Mouse (Mus musculus): ENCODE measurements around the gene Ksr2. TPM values are rescaled to one million over a fixed set of nuclear protein-coding genes. Genes with fewer than 3 reads are reported as not detected.

The Ksr2 gene
- polyA plus RNA-seq, 1 experiment from 2014 or later: 0.81 TPM

GRCm38 (mm10) chr5:117492933-117493863 lies 79.4 kb downstream of the Ksr2 start:
- no peak overlapping the region for H3K27ac ChIP-seq (replicated peaks; ENCODE audit: low read depth, low read length)
- no peaks in the 10 kb centered on the region for H3K9me3 ChIP-seq (ENCODE audit: control insufficient read depth, low read length)
- peaks cover 10% of the 10 kb centered on the region for H3K4me1 ChIP-seq (ENCODE audit: control insufficient read depth, insufficient read depth, low read length)
- H3K36me3 ChIP-seq (ENCODE audit: control insufficient read depth, insufficient read depth, low read length): no peaks in the 10 kb centered on the region
- H3K27me3 ChIP-seq (replicated peaks; ENCODE audit: control insufficient read depth, insufficient read depth, low read length): no peaks in the 10 kb centered on the region
- ATAC-seq (ENCODE audit: low read depth): peak; percentile 70
- DNase-seq (ENCODE audit: low spot score): peak; percentile 58
- H3K4me2 ChIP-seq (ENCODE audit: low read depth, low read length): peak overlapping the region; percentile 45
- WGBS: 16% methylated on average over 27 of the region's 31 CpGs
- H3K9ac ChIP-seq (ENCODE audit: low read depth, low read length): peak overlapping the region; percentile 40; the same call in 1 of the 2 replicates
- peak overlapping the region; percentile 15; the same call in 1 of the 2 replicates for H3K4me3 ChIP-seq (ENCODE audit: low read depth, low read length)

GRCm38 (mm10) chr5:117493947-117494346 lies 80.1 kb downstream of the Ksr2 start:
- no peaks in the 10 kb centered on the region for H3K27me3 ChIP-seq (replicated peaks; ENCODE audit: control insufficient read depth, insufficient read depth, low read length)
- H3K9me3 ChIP-seq (ENCODE audit: control insufficient read depth, low read length): no peaks in the 10 kb centered on the region
- peak; percentile 83 for DNase-seq (ENCODE audit: low spot score)
- peak overlapping the region; percentile 15; the same call in 1 of the 2 replicates for H3K4me3 ChIP-seq (ENCODE audit: low read depth, low read length)
- H3K4me2 ChIP-seq (ENCODE audit: low read depth, low read length): peak overlapping the region; percentile 45
- WGBS: 14% methylated on average over 7 of the region's 7 CpGs
- peaks cover 10% of the 10 kb centered on the region for H3K4me1 ChIP-seq (ENCODE audit: control insufficient read depth, insufficient read depth, low read length)
- peak; percentile 48 for ATAC-seq (ENCODE audit: low read depth)
- H3K36me3 ChIP-seq (ENCODE audit: control insufficient read depth, insufficient read depth, low read length): no peaks in the 10 kb centered on the region
- no peak overlapping the region for H3K27ac ChIP-seq (replicated peaks; ENCODE audit: low read depth, low read length)
- H3K9ac ChIP-seq (ENCODE audit: low read depth, low read length): no peak overlapping the region; the same call in 1 of the 2 replicates

- Histone ChIP-seq H3K4me1 (ENCODE audit: control insufficient read depth, insufficient read depth, low read length) (peaks cover 10% of the 10 kb centered on the region), H3K9me3 (ENCODE audit: control insufficient read depth, low read length) (no peaks in the 10 kb centered on the region), H3K9ac (ENCODE audit: low read depth, low read length) (no peak overlapping the region), H3K27ac (replicated peaks; ENCODE audit: low read depth, low read length) (no peak overlapping the region), H3K27me3 (replicated peaks; ENCODE audit: control insufficient read depth, insufficient read depth, low read length) (no peaks in the 10 kb centered on the region), H3K4me2 (ENCODE audit: low read depth, low read length) (no peak overlapping the region), H3K4me3 (ENCODE audit: low read depth, low read length) (no peak overlapping the region), H3K36me3 (ENCODE audit: control insufficient read depth, insufficient read depth, low read length) (no peaks in the 10 kb centered on the region)
- DNase-seq (ENCODE audit: low spot score): no peak
- ATAC-seq (ENCODE audit: low read depth): no peak
- 60% methylated on average over 21 of the region's 21 CpGs for WGBS
These were observed 83.3 kb downstream of the Ksr2 start for GRCm38 (mm10) chr5:117497084-117497483.

- no peaks in the 10 kb centered on the region for H3K36me3 ChIP-seq (ENCODE audit: control insufficient read depth, insufficient read depth, low read length)
- H3K9ac ChIP-seq (ENCODE audit: low read depth, low read length): no peak overlapping the region
- WGBS: 83% methylated on average over 5 of the region's 5 CpGs
- DNase-seq (ENCODE audit: low spot score) (no peak), ATAC-seq (ENCODE audit: low read depth) (no peak)
- no peaks in the 10 kb centered on the region for H3K4me1 ChIP-seq (ENCODE audit: control insufficient read depth, insufficient read depth, low read length)
- H3K27ac ChIP-seq (replicated peaks; ENCODE audit: low read depth, low read length): no peak overlapping the region
- no peak overlapping the region for H3K4me2 ChIP-seq (ENCODE audit: low read depth, low read length)
- H3K9me3 ChIP-seq (ENCODE audit: control insufficient read depth, low read length): no peaks in the 10 kb centered on the region
- no peak overlapping the region for H3K4me3 ChIP-seq (ENCODE audit: low read depth, low read length)
- no peaks in the 10 kb centered on the region for H3K27me3 ChIP-seq (replicated peaks; ENCODE audit: control insufficient read depth, insufficient read depth, low read length)
These were observed 88.8 kb downstream of the Ksr2 start for GRCm38 (mm10) chr5:117502611-117503010.

GRCm38 (mm10) chr5:117504431-117504830 lies 90.6 kb downstream of the Ksr2 start:
- H3K9me3 ChIP-seq (ENCODE audit: control insufficient read depth, low read length): no peaks in the 10 kb centered on the region
- ATAC-seq (ENCODE audit: low read depth) (no peak), DNase-seq (ENCODE audit: low spot score) (no peak)
- H3K9ac ChIP-seq (ENCODE audit: low read depth, low read length): no peak overlapping the region
- no peaks in the 10 kb centered on the region for H3K36me3 ChIP-seq (ENCODE audit: control insufficient read depth, insufficient read depth, low read length)
- H3K4me3 ChIP-seq (ENCODE audit: low read depth, low read length): no peak overlapping the region
- H3K4me1 ChIP-seq (ENCODE audit: control insufficient read depth, insufficient read depth, low read length): no peaks in the 10 kb centered on the region
- H3K27me3 ChIP-seq (replicated peaks; ENCODE audit: control insufficient read depth, insufficient read depth, low read length): no peaks in the 10 kb centered on the region
- H3K4me2 ChIP-seq (ENCODE audit: low read depth, low read length): no peak overlapping the region
- H3K27ac ChIP-seq (replicated peaks; ENCODE audit: low read depth, low read length): no peak overlapping the region
- WGBS: 82% methylated on average over 5 of the region's 5 CpGs

- H3K9ac ChIP-seq (ENCODE audit: low read depth, low read length): no peak overlapping the region
- peak; percentile 20 for DNase-seq (ENCODE audit: low spot score)
- H3K4me1 ChIP-seq (ENCODE audit: control insufficient read depth, insufficient read depth, low read length): no peaks in the 10 kb centered on the region
- no peak overlapping the region for H3K27ac ChIP-seq (replicated peaks; ENCODE audit: low read depth, low read length)
- no peak overlapping the region for H3K4me3 ChIP-seq (ENCODE audit: low read depth, low read length)
- ATAC-seq (ENCODE audit: low read depth): no peak
- WGBS: 66% methylated on average over 10 of the region's 10 CpGs
- H3K27me3 ChIP-seq (replicated peaks; ENCODE audit: control insufficient read depth, insufficient read depth, low read length): no peaks in the 10 kb centered on the region
- H3K9me3 ChIP-seq (ENCODE audit: control insufficient read depth, low read length): no peaks in the 10 kb centered on the region
- no peak overlapping the region for H3K4me2 ChIP-seq (ENCODE audit: low read depth, low read length)
- H3K36me3 ChIP-seq (ENCODE audit: control insufficient read depth, insufficient read depth, low read length): no peaks in the 10 kb centered on the region
These were observed 91.4 kb downstream of the Ksr2 start for GRCm38 (mm10) chr5:117505204-117505603.

GRCm38 (mm10) chr5:117505769-117506168 lies 92.0 kb downstream of the Ksr2 start:
- ATAC-seq (ENCODE audit: low read depth): no peak
- WGBS: 72% methylated on average over 7 of the region's 7 CpGs
- Histone ChIP-seq H3K27ac (replicated peaks; ENCODE audit: low read depth, low read length) (no peak overlapping the region), H3K4me1 (ENCODE audit: control insufficient read depth, insufficient read depth, low read length) (no peaks in the 10 kb centered on the region), H3K36me3 (ENCODE audit: control insufficient read depth, insufficient read depth, low read length) (no peaks in the 10 kb centered on the region), H3K9ac (ENCODE audit: low read depth, low read length) (no peak overlapping the region), H3K4me2 (ENCODE audit: low read depth, low read length) (no peak overlapping the region), H3K9me3 (ENCODE audit: control insufficient read depth, low read length) (no peaks in the 10 kb centered on the region), H3K4me3 (ENCODE audit: low read depth, low read length) (no peak overlapping the region), H3K27me3 (replicated peaks; ENCODE audit: control insufficient read depth, insufficient read depth, low read length) (no peaks in the 10 kb centered on the region)
- DNase-seq (ENCODE audit: low spot score): no peak

GRCm38 (mm10) chr5:117506406-117506805 lies 92.6 kb downstream of the Ksr2 start:
- no peaks in the 10 kb centered on the region for H3K36me3 ChIP-seq (ENCODE audit: control insufficient read depth, insufficient read depth, low read length)
- DNase-seq (ENCODE audit: low spot score): no peak
- no peak overlapping the region for H3K27ac ChIP-seq (replicated peaks; ENCODE audit: low read depth, low read length)
- no peak overlapping the region for H3K9ac ChIP-seq (ENCODE audit: low read depth, low read length)
- no peaks in the 10 kb centered on the region for H3K27me3 ChIP-seq (replicated peaks; ENCODE audit: control insufficient read depth, insufficient read depth, low read length)
- ATAC-seq (ENCODE audit: low read depth): no peak
- no peak overlapping the region for H3K4me3 ChIP-seq (ENCODE audit: low read depth, low read length)
- no peaks in the 10 kb centered on the region for H3K4me1 ChIP-seq (ENCODE audit: control insufficient read depth, insufficient read depth, low read length)
- WGBS: 39% methylated on average over 13 of the region's 13 CpGs
- H3K9me3 ChIP-seq (ENCODE audit: control insufficient read depth, low read length): no peaks in the 10 kb centered on the region
- no peak overlapping the region for H3K4me2 ChIP-seq (ENCODE audit: low read depth, low read length)

All from embryonic facial prominence, embryonic 14.5 days (tissue).